Mouse (Mus musculus): ENCODE data around the gene Osgep. TPM values are rescaled to one million over a fixed set of nuclear protein-coding genes. Genes with fewer than 3 reads are reported as not detected.

The Osgep gene
- polyA plus RNA-seq, 1 experiment from 2014 or later: 117 TPM

Other genes with a start within 250 kb of the Osgep start
- gene Olfr747, start 231.7 kb downstream of the Osgep start, polyA plus RNA-seq (2015; fragmentation: Nextera tagmentation; extraction: Ambion mirVana): not detected in 2 replicates
- gene Olfr748, start 217.5 kb downstream of the Osgep start, polyA plus RNA-seq (2015; fragmentation: Nextera tagmentation; extraction: Ambion mirVana): not detected in 2 replicates
- gene Olfr749, start 179.8 kb downstream of the Osgep start, polyA plus RNA-seq (2015; fragmentation: Nextera tagmentation; extraction: Ambion mirVana): not detected in 2 replicates
- gene Ttc5, start 139.4 kb downstream of the Osgep start, polyA plus RNA-seq (2015; fragmentation: Nextera tagmentation; extraction: Ambion mirVana): 132 and 133 TPM in 2 replicates
- gene Ccnb1ip1, start 117.2 kb downstream of the Osgep start, polyA plus RNA-seq (2015; fragmentation: Nextera tagmentation; extraction: Ambion mirVana): not detected in 2 replicates
- 39.1 and 41.5 TPM in 2 replicates for gene Parp2, start 117.1 kb downstream of the Osgep start, polyA plus RNA-seq (2015; fragmentation: Nextera tagmentation; extraction: Ambion mirVana)
- 1.6 and 2.9 TPM in 2 replicates for gene Tep1, start 54.3 kb downstream of the Osgep start, polyA plus RNA-seq (2015; fragmentation: Nextera tagmentation; extraction: Ambion mirVana)
- gene Klhl33, start 27.4 kb downstream of the Osgep start, polyA plus RNA-seq (2015; fragmentation: Nextera tagmentation; extraction: Ambion mirVana): 2.4 and 2.8 TPM in 2 replicates
- gene Apex1, start 75 bp upstream of the Osgep start, polyA plus RNA-seq (2015; fragmentation: Nextera tagmentation; extraction: Ambion mirVana): 173 and 193 TPM in 2 replicates
- gene Pip4p1, start 6.0 kb upstream of the Osgep start, polyA plus RNA-seq (2015; fragmentation: Nextera tagmentation; extraction: Ambion mirVana): 95.0 and 99.5 TPM in 2 replicates
- gene Pnp, start 6.2 kb upstream of the Osgep start, polyA plus RNA-seq (2015; fragmentation: Nextera tagmentation; extraction: Ambion mirVana): 20.8 and 22.8 TPM in 2 replicates
- gene Gm49342, start 19.6 kb upstream of the Osgep start, polyA plus RNA-seq (2015; fragmentation: Nextera tagmentation; extraction: Ambion mirVana): not detected in 2 replicates
- gene Pnp2, start 31.1 kb upstream of the Osgep start, polyA plus RNA-seq (2015; fragmentation: Nextera tagmentation; extraction: Ambion mirVana): 1.1 and 1.3 TPM in 2 replicates
- not detected in 2 replicates for gene Rnase10, start 82.9 kb upstream of the Osgep start, polyA plus RNA-seq (2015; fragmentation: Nextera tagmentation; extraction: Ambion mirVana)
- gene Rnase9, start 117.0 kb upstream of the Osgep start, polyA plus RNA-seq (2015; fragmentation: Nextera tagmentation; extraction: Ambion mirVana): not detected in 2 replicates
- gene Rnase11, start 125.3 kb upstream of the Osgep start, polyA plus RNA-seq (2015; fragmentation: Nextera tagmentation; extraction: Ambion mirVana): not detected in 2 replicates
- gene Rnase12, start 132.8 kb upstream of the Osgep start, polyA plus RNA-seq (2015; fragmentation: Nextera tagmentation; extraction: Ambion mirVana): not detected in 2 replicates
- gene Olfr750, start 149.5 kb upstream of the Osgep start, polyA plus RNA-seq (2015; fragmentation: Nextera tagmentation; extraction: Ambion mirVana): 0.07 TPM in 1 of 2 replicates, not detected in the other
- gene Rnase4, start 166.2 kb upstream of the Osgep start, polyA plus RNA-seq (2015; fragmentation: Nextera tagmentation; extraction: Ambion mirVana): 13.6 and 15.2 TPM in 2 replicates
- gene Ang, start 166.3 kb upstream of the Osgep start, polyA plus RNA-seq (2015; fragmentation: Nextera tagmentation; extraction: Ambion mirVana): 3.1 and 3.2 TPM in 2 replicates
- gene Eddm3b, start 189.5 kb upstream of the Osgep start, polyA plus RNA-seq (2015; fragmentation: Nextera tagmentation; extraction: Ambion mirVana): not detected in 2 replicates
- gene Rnase6, start 199.0 kb upstream of the Osgep start, polyA plus RNA-seq (2015; fragmentation: Nextera tagmentation; extraction: Ambion mirVana): 0.77 and 0.91 TPM in 2 replicates
- gene Rnase1, start 221.9 kb upstream of the Osgep start, polyA plus RNA-seq (2015; fragmentation: Nextera tagmentation; extraction: Ambion mirVana): 0.57 TPM in 1 of 2 replicates, not detected in the other
- not detected in 2 replicates for gene Rnase2b, start 237.4 kb upstream of the Osgep start, polyA plus RNA-seq (2015; fragmentation: Nextera tagmentation; extraction: Ambion mirVana)